Mouse (Mus musculus): ENCODE measurements at regions not wholly inside any gene's neighbourhood (a gene's known extent, or its start where the extent isn't known, plus 50 kb on each side); places are given as distances from the start of the nearest gene placed in this dataset.

DNA sequence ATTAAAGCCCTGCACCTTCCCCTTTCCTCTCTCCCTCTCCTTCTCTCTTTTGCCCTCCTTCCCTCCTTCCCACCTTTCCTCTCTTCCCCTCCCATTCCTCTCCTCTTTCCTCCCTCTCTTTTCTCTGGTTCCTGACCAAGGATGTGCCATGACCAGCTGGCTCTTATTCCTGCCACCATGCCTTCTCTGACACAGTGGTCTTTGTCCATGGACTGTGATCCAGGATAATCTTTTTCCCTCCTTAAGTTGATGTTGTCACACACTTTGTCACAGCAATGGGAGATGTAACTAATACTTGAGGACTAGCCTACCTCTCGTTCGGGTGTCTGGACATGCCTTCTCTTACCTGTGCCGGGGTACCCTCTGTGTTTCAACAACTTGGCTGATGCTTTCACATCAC, 86.4 kb downstream of the Anapc4 start:
- no peak for DNase-seq (ENCODE audit: low spot score in 2 of 2)

DNA sequence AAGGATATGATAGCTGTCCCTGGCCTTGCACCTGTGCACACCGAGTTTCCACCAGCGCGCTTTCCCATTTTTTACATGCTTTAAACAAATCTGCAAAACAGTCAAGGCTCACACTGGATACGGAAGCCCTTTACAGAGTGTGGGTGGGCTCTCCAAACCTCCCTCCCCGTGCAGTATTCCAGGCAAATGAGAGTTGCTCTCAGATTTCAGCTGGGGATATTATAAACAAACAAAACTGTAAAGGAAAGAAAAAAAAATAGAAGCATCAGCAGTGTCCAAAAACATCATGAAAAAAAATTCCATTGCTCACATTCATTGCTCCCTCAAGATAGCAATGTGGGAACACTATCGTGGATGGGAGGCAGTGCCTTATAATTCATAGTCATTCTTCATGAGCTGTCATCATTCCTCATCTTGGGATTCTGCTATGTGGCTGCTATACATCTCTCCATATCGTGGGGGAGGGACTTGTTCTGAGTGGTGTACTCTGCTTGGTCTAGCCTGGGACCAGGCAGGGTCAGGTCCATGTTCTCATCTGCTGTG, 87.0 kb downstream of the Anapc4 start:
- no peak for DNase-seq (ENCODE audit: low spot score in 2 of 2)

DNA sequence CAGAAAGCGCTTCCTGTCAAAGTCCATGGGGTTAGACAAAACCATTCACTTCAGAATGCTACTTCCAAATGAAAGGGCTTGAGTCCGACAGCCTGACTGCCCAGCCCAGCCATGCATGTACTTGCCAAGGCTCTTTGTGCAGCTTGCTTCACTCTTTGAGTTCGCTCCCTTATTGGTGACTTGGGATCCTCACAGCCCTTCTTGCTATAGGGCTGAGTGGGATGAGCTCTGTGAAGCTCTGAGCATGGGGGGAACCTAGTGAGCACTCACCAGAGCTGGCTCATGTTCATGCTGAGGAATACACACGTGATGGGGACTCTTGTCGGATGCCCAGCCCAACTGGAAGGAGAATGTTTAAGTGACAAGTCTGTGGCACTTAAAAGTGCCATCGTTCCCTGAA, 91.2 kb downstream of the Anapc4 start:
- DNase-seq (ENCODE audit: low spot score in 2 of 2) = no peak

DNA sequence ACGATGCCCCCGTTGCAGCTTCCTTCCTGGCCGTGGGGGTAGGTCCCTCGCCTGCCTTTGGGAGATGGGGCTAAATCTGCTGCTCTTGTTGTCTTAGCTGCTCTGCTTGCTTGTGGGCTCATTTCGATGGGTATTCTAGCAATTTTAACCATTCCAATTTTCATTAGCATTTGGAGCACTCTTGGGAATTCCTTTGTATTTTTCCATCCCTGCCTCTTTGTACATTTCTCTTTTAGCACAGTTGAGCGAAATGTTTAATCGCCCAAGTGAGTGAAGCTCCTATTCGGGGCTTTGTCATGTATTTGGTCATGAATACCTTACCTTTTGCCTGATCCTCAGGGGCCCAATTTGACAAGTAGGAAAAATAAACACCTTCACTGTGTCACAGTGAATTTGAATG, 95.9 kb downstream of the Anapc4 start:
- DNase-seq (ENCODE audit: low spot score in 2 of 2) = no peak

DNA sequence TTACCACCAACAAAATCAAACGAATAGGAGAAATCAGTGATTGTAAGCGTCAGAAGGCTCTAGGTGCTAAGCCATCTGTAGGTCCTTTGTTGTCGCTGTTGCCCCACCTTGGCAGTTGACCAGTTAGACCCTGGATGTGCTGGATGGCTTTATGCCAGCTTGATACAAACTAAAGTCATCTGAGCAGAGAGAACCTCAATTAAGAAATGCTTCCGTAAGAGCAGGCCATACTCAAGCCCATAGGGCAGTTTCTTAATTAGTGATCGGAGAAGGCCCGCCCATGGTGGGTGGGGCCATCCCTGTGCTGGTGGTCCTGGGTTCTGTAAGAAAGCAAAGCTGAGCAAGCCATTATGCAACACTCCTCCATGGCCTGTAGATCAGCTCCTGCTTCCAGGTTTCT, 99.5 kb downstream of the Anapc4 start:
- DNase-seq (ENCODE audit: low spot score in 2 of 2) = no peak

DNA sequence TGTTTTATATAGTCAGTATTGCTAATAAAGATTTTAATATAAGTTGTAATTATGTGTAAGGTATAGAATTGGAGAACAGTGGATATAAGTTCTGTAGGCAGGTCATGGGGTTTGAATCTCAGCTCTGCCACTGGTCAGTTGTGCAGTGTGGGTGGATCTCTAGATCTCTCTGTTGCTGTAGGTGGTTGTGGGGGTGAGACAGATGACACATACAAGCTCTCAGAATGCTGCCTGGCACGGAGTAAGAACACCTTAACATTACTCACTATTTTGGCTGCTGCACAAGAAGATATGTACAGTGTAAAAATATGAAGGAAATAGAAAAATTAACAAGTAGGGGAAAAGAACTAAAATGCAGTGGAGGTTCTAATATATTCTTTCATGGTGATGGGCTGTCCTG, 100.3 kb upstream of the Slc34a2 start:
- no peak for DNase-seq (ENCODE audit: low spot score in 2 of 2)

DNA sequence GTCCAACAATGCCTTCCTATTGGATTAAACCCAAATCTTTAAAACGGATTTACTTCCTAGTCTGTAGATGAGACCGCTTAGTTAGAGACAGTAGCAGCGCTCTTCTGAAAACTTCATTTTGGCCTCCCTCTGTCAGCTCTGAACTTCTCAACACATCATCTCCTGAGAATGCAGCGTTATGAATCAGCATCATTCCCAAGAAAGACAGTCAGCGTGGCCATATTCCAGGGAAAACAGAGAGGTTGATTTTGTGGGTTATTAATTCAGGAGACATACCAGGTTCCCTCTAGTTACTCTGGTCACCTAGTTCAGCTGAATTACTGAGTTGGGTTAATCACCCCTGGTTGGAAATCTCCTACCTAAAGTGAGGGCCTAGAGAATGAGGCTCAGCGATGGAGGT, 97.9 kb upstream of the Slc34a2 start:
- DNase-seq (ENCODE audit: low spot score in 2 of 2) = no peak

DNA sequence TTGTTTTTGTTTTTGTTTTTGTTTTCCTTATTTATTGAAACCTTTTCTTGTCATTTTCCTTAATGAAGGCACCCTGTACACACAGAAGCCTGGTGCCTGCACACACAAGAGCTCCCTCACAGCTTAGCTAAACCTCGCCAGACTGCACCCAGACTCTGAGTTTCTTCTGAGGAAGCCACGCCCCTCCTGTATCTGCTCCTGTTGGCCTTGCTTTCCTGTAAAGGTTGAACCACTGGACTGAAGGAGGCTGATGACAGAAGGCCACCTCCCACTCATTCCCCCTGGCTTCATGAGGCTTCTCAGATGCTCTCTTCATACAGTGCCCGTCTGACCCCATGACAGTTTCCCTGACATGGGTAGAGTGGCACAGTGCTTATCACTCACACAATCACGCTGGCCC, 97.2 kb upstream of the Slc34a2 start:
- peak in 1 of 2 experiments; percentile 12 for DNase-seq (ENCODE audit: low spot score in 2 of 2)

DNA sequence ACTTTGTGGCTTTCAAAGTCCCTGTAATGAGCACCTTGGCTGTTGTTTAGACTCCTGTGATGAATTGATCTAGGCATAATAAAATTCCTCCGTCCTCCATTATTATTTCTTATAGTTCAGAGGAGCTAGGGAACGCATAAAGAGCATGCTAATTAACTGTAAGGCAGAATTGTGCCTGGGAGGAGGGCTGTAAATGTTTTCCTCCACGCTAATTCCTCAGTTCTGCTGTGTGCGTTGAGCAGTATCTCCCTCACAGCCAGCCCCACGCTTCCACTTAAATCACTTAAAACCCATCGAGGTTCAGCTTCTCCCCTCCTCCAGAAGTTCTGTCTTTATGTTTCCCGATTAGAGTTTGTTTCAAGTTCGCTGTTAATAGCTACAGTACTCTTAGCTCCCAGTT, 84.0 kb upstream of the Slc34a2 start:
- DNase-seq (ENCODE audit: low spot score in 2 of 2) = no peak

DNA sequence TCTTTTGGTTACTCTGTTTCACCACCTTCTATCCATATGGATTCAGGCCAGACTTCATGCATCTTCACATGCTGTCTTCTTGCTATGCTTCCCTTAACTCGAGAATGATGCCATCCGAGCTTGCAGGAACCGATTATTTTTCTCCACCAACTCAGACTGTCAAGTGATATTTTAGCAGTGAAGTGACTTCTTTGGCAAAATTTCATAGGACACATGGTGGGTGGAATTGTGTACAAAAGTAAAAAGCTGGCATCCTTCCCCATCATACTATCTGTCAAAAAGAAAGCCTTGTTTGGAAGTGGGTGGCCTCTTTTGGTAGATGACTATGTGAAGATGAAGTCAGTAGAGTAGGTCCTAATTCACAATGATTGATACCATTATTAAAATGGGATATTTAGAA, 83.2 kb upstream of the Slc34a2 start:
- DNase-seq (ENCODE audit: low spot score in 2 of 2) = no peak

DNA sequence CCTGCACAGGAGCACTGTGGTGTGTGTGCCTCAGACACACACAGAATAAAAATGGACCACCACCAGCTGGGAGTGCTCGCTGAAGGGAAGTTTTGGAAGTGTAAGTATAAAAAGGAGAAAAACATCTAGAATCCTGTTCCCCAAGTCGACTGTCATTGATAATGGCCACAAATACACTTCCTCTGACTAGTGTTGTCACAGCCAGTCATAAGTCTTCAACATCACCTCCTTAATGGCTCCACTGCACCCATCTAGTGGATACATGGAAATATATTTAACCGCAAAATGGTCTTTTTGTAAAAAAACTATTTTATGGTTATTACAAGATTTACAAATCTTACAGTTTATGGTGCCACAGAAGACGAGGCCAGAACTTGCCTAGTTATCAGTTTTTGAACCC, 73.7 kb upstream of the Slc34a2 start:
- no peak for DNase-seq (ENCODE audit: low spot score in 2 of 2)

DNA sequence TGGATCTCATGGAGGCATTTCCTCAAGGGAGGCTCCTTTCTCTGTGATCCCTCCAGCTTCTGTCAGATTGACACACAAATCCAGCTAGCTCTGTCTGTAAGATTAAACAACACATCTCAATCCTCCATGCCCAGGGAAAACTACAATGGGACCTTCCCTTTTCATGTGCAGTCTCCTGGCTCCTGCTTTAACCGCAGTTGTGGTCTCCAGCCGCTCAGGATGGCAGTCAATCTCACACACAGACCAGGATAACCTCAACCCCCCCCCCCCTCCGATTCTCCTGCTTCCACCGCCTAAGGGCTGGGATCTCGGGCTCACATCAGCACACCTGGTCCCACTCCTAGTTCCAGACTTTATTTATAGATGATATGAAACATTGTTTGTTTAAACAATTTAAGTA, 66.1 kb upstream of the Slc34a2 start:
- DNase-seq (ENCODE audit: low spot score in 2 of 2) = no peak

DNA sequence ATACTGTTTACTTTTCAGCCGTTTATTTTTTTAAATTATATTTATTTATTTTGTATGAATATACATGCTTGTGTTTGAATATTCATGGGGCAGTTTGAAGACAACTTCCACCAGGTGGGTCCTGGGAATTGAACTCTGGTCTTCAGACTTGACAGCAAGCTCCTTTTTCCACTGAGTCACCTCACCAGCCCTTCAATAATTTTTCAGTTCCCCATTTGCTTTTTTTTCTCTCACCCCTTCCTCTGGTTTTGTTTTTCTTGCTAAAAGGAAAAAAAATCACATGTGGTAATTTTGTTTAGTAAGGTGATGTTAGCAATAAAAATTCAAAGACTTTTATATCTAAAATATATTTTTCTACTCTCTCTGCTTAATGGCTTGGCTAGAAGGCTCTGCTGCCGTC, 64.9 kb upstream of the Slc34a2 start:
- DNase-seq (ENCODE audit: low spot score in 2 of 2) = no peak

DNA sequence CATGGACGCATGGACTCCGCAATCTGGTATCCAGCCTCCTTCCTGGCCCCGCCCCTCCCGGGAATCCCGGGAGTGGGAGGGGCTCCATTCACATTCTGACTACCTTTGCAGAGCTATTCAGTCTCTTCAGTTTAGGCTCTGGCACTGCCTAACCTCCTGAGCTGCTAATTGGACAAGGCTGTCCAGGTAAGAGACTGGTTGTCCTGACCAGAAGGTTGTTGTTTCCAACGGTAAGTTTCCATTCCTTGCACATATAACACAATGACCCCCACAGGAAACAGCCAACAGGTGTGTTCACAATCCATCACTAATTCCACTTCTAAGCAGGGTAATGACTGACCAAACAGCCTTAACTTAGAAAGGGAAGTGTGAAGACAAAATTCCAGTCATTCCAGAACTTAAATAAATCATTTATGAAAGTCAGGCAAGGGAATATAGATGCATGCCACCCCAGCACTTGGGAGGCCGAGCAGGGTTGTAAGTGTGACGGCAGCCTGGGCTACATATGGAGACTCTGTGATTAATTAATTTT, 62.3 kb upstream of the Slc34a2 start:
- DNase-seq (ENCODE audit: low spot score in 2 of 2) = no peak

DNA sequence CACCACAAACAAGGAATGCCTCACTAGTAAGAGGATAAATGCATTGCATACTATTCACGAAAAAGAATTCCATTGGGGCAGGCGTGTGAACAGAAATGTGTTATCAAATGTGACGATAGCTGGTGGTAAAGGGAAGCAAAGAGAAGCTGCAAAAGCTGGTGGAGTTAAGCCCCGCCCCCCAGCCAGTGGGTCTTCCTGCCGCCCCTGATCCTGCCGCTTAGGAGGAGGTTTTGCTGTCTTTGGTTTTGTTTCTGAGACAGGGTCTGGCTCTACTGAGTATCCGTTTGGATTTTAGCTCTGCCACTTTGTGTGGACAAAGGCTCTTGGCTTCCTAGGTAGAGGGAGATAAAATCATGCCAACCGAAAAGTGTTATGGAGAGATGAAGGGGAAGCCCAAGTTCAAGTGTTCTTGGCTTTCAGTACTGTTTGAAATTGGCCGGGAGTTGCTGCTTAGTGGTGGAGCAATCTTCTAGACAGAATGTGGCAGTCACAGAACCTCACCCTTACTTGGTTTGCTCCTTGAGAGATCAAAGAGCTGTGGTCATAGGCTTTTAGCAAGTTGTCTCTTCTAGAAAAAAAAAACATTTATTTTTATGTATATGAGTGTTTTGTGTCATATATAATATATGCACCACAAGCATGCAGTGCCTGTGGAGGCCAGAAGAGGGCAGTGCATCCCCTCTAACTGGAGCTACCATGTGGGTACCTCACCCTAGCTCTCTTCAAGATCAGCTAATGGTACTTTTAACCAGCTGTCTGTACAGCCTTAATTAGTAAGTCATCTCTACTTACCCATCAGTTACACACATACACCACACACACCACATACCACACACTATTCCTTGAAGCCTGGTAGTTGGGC, 59.8 kb upstream of the Slc34a2 start:
- DNase-seq (ENCODE audit: low spot score in 2 of 2) = no peak

DNA sequence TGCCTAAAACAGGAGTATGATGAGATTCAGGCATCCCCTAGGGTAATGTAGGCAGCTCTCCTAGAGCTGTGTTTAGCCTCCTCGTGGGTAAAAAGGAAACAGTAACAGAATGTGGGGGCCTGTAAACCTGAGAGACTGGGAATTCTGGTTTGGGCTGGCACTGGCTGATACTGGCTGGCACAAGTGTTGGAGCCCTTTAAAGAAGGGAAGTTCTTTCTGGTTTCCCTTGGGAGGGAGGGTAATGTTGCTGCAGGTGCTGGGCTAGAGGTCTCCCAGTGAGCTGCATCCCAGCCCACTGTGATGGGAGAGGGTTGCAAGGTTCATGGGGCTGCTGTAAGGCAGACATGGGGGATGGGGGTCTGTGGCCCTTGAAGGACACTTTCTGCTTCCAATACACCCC, 58.4 kb upstream of the Slc34a2 start:
- no peak for DNase-seq (ENCODE audit: low spot score in 2 of 2)

DNA sequence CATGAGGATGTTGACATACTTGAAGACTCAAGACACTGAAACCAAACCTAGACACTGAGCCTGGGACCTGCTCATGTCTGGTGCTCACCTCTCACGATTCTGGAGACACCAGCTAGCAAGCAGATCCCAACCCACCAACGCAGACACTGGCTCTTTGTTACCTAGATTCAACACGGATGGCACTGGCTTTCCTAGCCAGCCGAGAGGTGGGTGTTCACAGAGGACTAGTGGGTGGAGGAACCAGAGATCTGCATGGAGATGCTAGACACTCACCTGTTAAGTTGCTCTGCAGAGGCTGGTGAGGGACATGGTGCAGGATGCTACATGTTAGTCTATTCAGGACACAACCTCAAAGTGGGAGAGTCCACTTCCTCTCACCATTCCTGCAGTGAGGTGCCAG, 55.8 kb upstream of the Slc34a2 start:
- no peak for DNase-seq (ENCODE audit: low spot score in 2 of 2)

DNA sequence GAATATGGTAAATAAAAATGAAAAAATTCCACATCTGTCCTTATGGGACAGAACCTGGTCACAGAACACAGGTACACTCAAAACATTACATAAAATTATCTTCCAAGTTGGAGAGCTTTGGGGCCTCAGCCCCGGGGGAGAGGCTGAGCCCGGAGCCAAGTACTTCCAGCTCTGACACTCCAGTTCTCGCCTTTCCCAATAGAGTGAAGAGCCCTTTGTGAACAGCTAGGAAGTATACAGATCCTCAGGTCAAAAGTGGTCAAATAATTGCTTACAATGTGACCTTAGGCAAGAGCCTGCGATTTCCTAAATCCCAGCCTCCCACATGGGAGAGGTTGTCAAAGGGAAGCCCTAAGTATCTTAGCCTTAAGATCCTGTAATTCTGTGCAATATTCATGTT, 55.1 kb upstream of the Slc34a2 start:
- no peak for DNase-seq (ENCODE audit: low spot score in 2 of 2)

Data from urinary bladder, adult 18-20 months (tissue).